Mouse (Mus musculus) limb, embryonic 14.5 days (tissue): ENCODE measurements around the gene Slc35f2. TPM values are rescaled to one million over a fixed set of nuclear protein-coding genes. Genes with fewer than 3 reads are reported as not detected.
A peak's percentile ranks its signal among the peaks of the same experiment; 100 is the strongest.

Source experiments
- ATAC-seq: fragments of 200-750 bp; cut with Nextera tagmentation; 2 replicates; pipeline ENCODE4 v1.8.0; 2017; ENCODE audit warnings: low read depth, moderate number of reproducible peaks, moderate TSS enrichment; ENCODE audit not compliant: low FRiP score
- DNase-seq: peaks from one replicate; pipeline ENCODE4 v3.0.0-alpha.2; 2015; ENCODE audit warnings: low spot score
- H3K27ac ChIP-seq: fragments of 300-500 bp; sonication (generic); replicated peaks from 2 replicates; pipeline ENCODE4 v1.5.1; 2014; ENCODE audit warnings: low read depth, mild to moderate bottlenecking, low read length, moderate library complexity, mixed read lengths
- H3K27me3 ChIP-seq: fragments of 300-500 bp; sonication (generic); 2 replicates; pipeline ENCODE4 v1.6.1; 2014; ENCODE audit warnings: low read length, mixed read lengths; ENCODE audit not compliant: control insufficient read depth, insufficient read depth
- H3K36me3 ChIP-seq: fragments of 300-500 bp; sonication (generic); 2 replicates; pipeline ENCODE4 v1.6.1; 2014; ENCODE audit warnings: mild to moderate bottlenecking, low read length, moderate library complexity, mixed read lengths; ENCODE audit not compliant: control insufficient read depth, insufficient read depth
- H3K4me1 ChIP-seq: fragments of 300-500 bp; sonication (generic); 2 replicates; pipeline ENCODE4 v1.6.1; 2014; ENCODE audit warnings: antibody characterized with exemption, low read length, mixed read lengths; ENCODE audit not compliant: control insufficient read depth, insufficient read depth
- H3K4me2 ChIP-seq: fragments of 300-500 bp; sonication (generic); replicated peaks from 2 replicates; pipeline ENCODE4 v1.6.1; 2014; ENCODE audit warnings: low read depth, mild to moderate bottlenecking, low read length, moderate library complexity; ENCODE audit not compliant: severe bottlenecking
- H3K4me3 ChIP-seq: fragments of 300-500 bp; sonication (generic); replicated peaks from 2 replicates; pipeline ENCODE4 v1.5.1; 2014; ENCODE audit warnings: low read length
- H3K9ac ChIP-seq: fragments of 300-500 bp; sonication (generic); 2 replicates; pipeline ENCODE4 v1.6.1; 2014; ENCODE audit warnings: mild to moderate bottlenecking, low read depth, low read length, moderate library complexity; ENCODE audit not compliant: severe bottlenecking
- H3K9me3 ChIP-seq: fragments of 300-500 bp; sonication (generic); 2 replicates; pipeline ENCODE4 v1.6.1; 2016; ENCODE audit warnings: low read length; ENCODE audit not compliant: control insufficient read depth
- POLR2A ChIP-seq: fragments of 200-500 bp; IDR thresholded peaks from 2 replicates; pipeline ENCODE4 v1.8.0; 2012; ENCODE audit warnings: inconsistent platforms, mild to moderate bottlenecking, moderate library complexity, borderline replicate concordance; ENCODE audit not compliant: insufficient read depth, insufficient read length; ENCODE audit errors: extremely low read depth
- WGBS: fragments of 180-500 bp; shearing (Covaris S2); extraction: QIAGEN DNeasy Blood & Tissue Kit; methylation state at CpG from one replicate; pipeline ENCODE4 v1.1.7; 2014; 5-methylcytosine and 5-hydroxymethylcytosine counted together
- polyA plus RNA-seq, 2 experiments: library from polyadenylated mRNA; depleted of rRNA in 1 of 2; stranded (reverse) in 1 of 2; unstranded in 1 of 2; fragments of >200 nt; fragmentation: Nextera tagmentation in 1 of 2; extraction: Ambion mirVana in 1 of 2; gene quantifications; 2 replicates each; pipeline versions ENCODE4 v1.2.1 to v1.2.3; 2012 to 2014

The Slc35f2 gene
- polyA plus RNA-seq (2012; rRNA removed): 3.5 and 4.1 TPM in 2 replicates
- polyA plus RNA-seq (2014; fragmentation: Nextera tagmentation; extraction: Ambion mirVana): 4.1 and 4.5 TPM in 2 replicates

GRCm38 (mm10) chr9:53771344-53772021, at the start of gene Slc35f2:
TSS of gene Slc35f2 (plus strand) at chr9:53771538.
- H3K36me3 ChIP-seq: no peaks in the 10 kb centered on the region
- peaks cover 5% of the 10 kb centered on the region for H3K4me1 ChIP-seq
- WGBS: under 1% methylated on average over 49 of the region's 50 CpGs
- no peak for TF ChIP-seq POLR2A
- peak; percentile 77 for ATAC-seq
- H3K4me3 ChIP-seq: peak within 1 kb of the TSS; percentile 61
- peak; percentile 57 for DNase-seq
- no peaks in the 10 kb centered on the region for H3K9me3 ChIP-seq
- H3K27me3 ChIP-seq: peaks cover 8% of the 10 kb centered on the region
- H3K27ac ChIP-seq: no peak within 1 kb of the TSS
- peak within 1 kb of the TSS; percentile 97 for H3K4me2 ChIP-seq
- H3K9ac ChIP-seq: peak within 1 kb of the TSS; percentile 67

DNA sequence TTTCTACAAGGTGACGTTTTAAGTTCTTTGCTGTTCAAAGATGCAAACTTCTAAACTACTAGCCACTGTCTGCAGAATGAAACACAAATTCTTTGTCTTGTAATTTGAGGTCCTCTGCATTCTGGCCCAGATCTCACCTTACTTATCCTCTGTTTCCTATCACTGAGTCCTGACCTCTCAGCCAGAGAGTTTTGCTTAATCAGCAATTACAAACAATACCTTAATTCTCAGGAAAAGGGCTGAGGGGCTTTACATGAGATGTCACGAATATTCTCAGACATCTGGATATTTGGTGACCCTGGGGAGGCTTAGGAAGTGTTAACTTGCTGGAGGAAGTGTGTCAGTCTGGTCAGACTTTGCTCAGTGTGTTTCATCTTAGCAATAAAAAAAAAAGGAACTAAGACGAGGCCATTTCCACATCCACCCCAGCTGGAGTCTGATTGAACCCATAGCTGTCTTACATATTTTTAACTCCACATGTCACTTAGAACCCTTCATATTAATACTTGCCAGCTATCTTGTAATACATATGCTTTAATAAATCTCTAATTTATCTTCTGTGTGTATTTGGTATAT, 30.4 kb upstream of the Slc35f2 start:
- no peak for TF ChIP-seq POLR2A
- Histone ChIP-seq H3K27me3 (no peaks in the 10 kb centered on the region), H3K27ac (no peak overlapping the region), H3K4me3 (no peak overlapping the region), H3K9me3 (no peaks in the 10 kb centered on the region), H3K9ac (no peak overlapping the region), H3K4me2 (no peak overlapping the region), H3K4me1 (no peaks in the 10 kb centered on the region), H3K36me3 (no peaks in the 10 kb centered on the region)
- DNase-seq (no peak), ATAC-seq (no peak)
- WGBS: 31% methylated on average over 3 of the region's 3 CpGs

DNA sequence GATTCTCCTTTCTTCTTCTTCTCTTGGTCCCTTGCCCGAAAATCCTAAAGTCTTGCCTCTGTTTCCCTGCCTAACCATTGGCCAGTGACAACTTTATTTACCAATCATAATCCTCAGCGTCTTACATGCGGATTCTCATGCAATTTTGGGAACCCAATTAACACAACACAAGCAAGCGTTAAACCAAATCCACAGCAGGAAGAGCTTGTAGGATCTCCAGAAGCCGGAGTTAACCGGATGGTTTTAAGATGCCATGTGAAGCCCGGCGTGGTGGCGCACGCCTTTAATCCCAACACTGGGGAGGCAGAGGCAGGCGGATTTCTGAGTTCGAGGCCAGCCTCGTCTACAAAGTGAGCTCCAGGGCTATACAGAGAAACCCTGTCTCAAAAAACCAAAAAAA, 20.9 kb upstream of the Slc35f2 start:
- Histone ChIP-seq H3K27ac (no peak overlapping the region), H3K4me2 (no peak overlapping the region), H3K4me3 (no peak overlapping the region), H3K9ac (no peak overlapping the region), H3K9me3 (no peaks in the 10 kb centered on the region), H3K27me3 (no peaks in the 10 kb centered on the region), H3K36me3 (no peaks in the 10 kb centered on the region), H3K4me1 (no peaks in the 10 kb centered on the region)
- no peak for DNase-seq
- 86% methylated on average over 13 of the region's 13 CpGs for WGBS
- no peak for ATAC-seq
- no peak for TF ChIP-seq POLR2A

- ATAC-seq: no peak
- WGBS: 43% methylated on average over 5 of the region's 5 CpGs
- TF ChIP-seq POLR2A: no peak
These were observed 20.4 kb upstream of the Slc35f2 start for GRCm38 (mm10) chr9:53750899-53751298.

GRCm38 (mm10) chr9:53754801-53755200, 16.5 kb upstream of the Slc35f2 start:
- Histone ChIP-seq H3K9ac (no peak overlapping the region), H3K27ac (no peak overlapping the region), H3K4me3 (no peak overlapping the region), H3K4me2 (no peak overlapping the region), H3K27me3 (no peaks in the 10 kb centered on the region), H3K36me3 (no peaks in the 10 kb centered on the region), H3K9me3 (no peaks in the 10 kb centered on the region), H3K4me1 (no peaks in the 10 kb centered on the region)
- DNase-seq (no peak), ATAC-seq (no peak)
- no peak for TF ChIP-seq POLR2A

More at GRCm38 (mm10) chr9:53750899-53751298, 20.4 kb upstream of the Slc35f2 start:
- Histone ChIP-seq H3K4me3 (no peak overlapping the region), H3K27ac (no peak overlapping the region), H3K27me3 (no peaks in the 10 kb centered on the region), H3K9me3 (no peaks in the 10 kb centered on the region), H3K4me2 (no peak overlapping the region), H3K36me3 (no peaks in the 10 kb centered on the region), H3K9ac (no peak overlapping the region), H3K4me1 (no peaks in the 10 kb centered on the region)
- DNase-seq: no peak
